Mouse (Mus musculus) MEL (cell line): ENCODE measurements around the gene Hoxc6. TPM values are rescaled to one million over a fixed set of nuclear protein-coding genes. Genes with fewer than 3 reads are reported as not detected.

Source experiments
- DNase-seq: peaks from one replicate; pipeline ENCODE4 v3.0.0; 2011; ENCODE audit warnings: low read depth, low spot score
- H3K27ac ChIP-seq: 2 replicates; pipeline ENCODE4 v1.5.1; 2012; ENCODE audit warnings: low read depth, mild to moderate bottlenecking, control low read depth, low read length, moderate library complexity; ENCODE audit not compliant: control insufficient read depth
- H3K27me3 ChIP-seq, 2 experiments: fragments of 150-350 bp in 1 of 2; sonication (generic) in 1 of 2; 2 replicates each; pipeline ENCODE4 v1.6.1; 2012; ENCODE audit warnings: low read length in 2 of 2, mild to moderate bottlenecking in 2 of 2, improper control_type of control experiment in 1 of 2, moderate library complexity in 1 of 2; ENCODE audit not compliant: insufficient read depth in 2 of 2, control insufficient read depth in 1 of 2
- H3K36me3 ChIP-seq, 2 experiments: 2 replicates each; pipeline ENCODE4 v1.6.1; 2012 to 2014; ENCODE audit warnings: low read length in 2 of 2, improper control_type of control experiment in 1 of 2, inconsistent platforms in 1 of 2, mild to moderate bottlenecking in 1 of 2; ENCODE audit not compliant: insufficient read depth in 2 of 2, control insufficient read depth in 1 of 2
- H3K4me1 ChIP-seq, 2 experiments: fragments of 150-350 bp in 1 of 2; sonication (generic) in 1 of 2; 2 replicates each; pipeline ENCODE4 v1.6.1; 2012; ENCODE audit warnings: low read length in 2 of 2, improper control_type of control experiment in 1 of 2, mild to moderate bottlenecking in 1 of 2; ENCODE audit not compliant: insufficient read depth in 2 of 2, control insufficient read depth in 1 of 2
- H3K4me3 ChIP-seq, 2 experiments: fragments of 150-350 bp in 1 of 2; sonication (generic) in 1 of 2; 2 replicates each; pipeline ENCODE4 v1.5.1; 2012; ENCODE audit warnings: low read depth in 2 of 2, low read length in 2 of 2, mild to moderate bottlenecking in 2 of 2, moderate library complexity in 2 of 2, control low read depth in 1 of 2, improper control_type of control experiment in 1 of 2; ENCODE audit not compliant: control insufficient read depth in 1 of 2, insufficient read depth in 1 of 2
- H3K79me2 ChIP-seq: 2 replicates; pipeline ENCODE4 v1.6.1; 2012; ENCODE audit warnings: mild to moderate bottlenecking, low read length, moderate library complexity; ENCODE audit not compliant: control insufficient read depth, poor library complexity, insufficient read depth
- H3K9ac ChIP-seq: 2 replicates; pipeline ENCODE4 v1.6.1; 2012; ENCODE audit warnings: low read depth, mild to moderate bottlenecking, control low read depth, low read length, moderate library complexity; ENCODE audit not compliant: control insufficient read depth, poor library complexity, severe bottlenecking
- H3K9me3 ChIP-seq: fragments of 150-350 bp; sonication (generic); replicated peaks from 2 replicates; pipeline ENCODE4 v1.6.1; 2012; ENCODE audit warnings: mild to moderate bottlenecking, low read length, improper control_type of control experiment, moderate library complexity; ENCODE audit not compliant: insufficient read depth
- CHD1 ChIP-seq: IDR thresholded peaks from 2 replicates; pipeline ENCODE4 v1.6.1; 2012; ENCODE audit warnings: low read depth, mild to moderate bottlenecking, inconsistent platforms, low read length, improper control_type of control experiment
- CHD2 ChIP-seq: IDR thresholded peaks from 2 replicates; pipeline ENCODE4 v1.6.1; 2011; ENCODE audit warnings: low read length, improper control_type of control experiment
- CTCF ChIP-seq, 3 experiments: IDR thresholded peaks in 2 of 3; conservative IDR thresholded peaks in 1 of 3; 2 replicates each; pipeline ENCODE4 v1.5.1; 2011 to 2012; ENCODE audit warnings: low read length in 3 of 3, low read depth in 2 of 3, mild to moderate bottlenecking in 2 of 3, improper control_type of control experiment in 1 of 3, inconsistent platforms in 1 of 3, mixed read lengths in 1 of 3, moderate library complexity in 1 of 3; ENCODE audit not compliant: control insufficient read depth in 1 of 3, insufficient read depth in 1 of 3, poor library complexity in 1 of 3, severe bottlenecking in 1 of 3
- EP300 ChIP-seq, 2 experiments: IDR thresholded peaks; 2 replicates each; pipeline ENCODE4 v1.6.1; 2011; ENCODE audit warnings: improper control_type of control experiment in 2 of 2, low read length in 2 of 2, low read depth in 1 of 2, mild to moderate bottlenecking in 1 of 2
- ETS1 ChIP-seq: IDR thresholded peaks from 2 replicates; pipeline ENCODE4 v1.6.1; 2012; ENCODE audit warnings: low read depth, mild to moderate bottlenecking, inconsistent platforms, low read length, improper control_type of control experiment, moderate library complexity
- GABPA ChIP-seq: IDR thresholded peaks from 2 replicates; pipeline ENCODE4 v1.6.1; 2012; ENCODE audit warnings: low read depth, mild to moderate bottlenecking, inconsistent platforms, low read length, improper control_type of control experiment, moderate library complexity
- HCFC1 ChIP-seq: IDR thresholded peaks from 2 replicates; pipeline ENCODE4 v1.6.1; 2012; ENCODE audit warnings: low read depth, mild to moderate bottlenecking, inconsistent platforms, low read length, improper control_type of control experiment, moderate library complexity
- MAFK ChIP-seq: IDR thresholded peaks from 2 replicates; pipeline ENCODE4 v1.6.1; 2011; ENCODE audit warnings: low read depth, mild to moderate bottlenecking, low read length, improper control_type of control experiment, borderline replicate concordance
- MAX ChIP-seq: IDR thresholded peaks from 2 replicates; pipeline ENCODE4 v1.6.1; 2011; ENCODE audit warnings: low read length, improper control_type of control experiment
- MAZ ChIP-seq: IDR thresholded peaks from 2 replicates; pipeline ENCODE4 v1.6.1; 2012; ENCODE audit warnings: low read depth, mild to moderate bottlenecking, inconsistent platforms, low read length, improper control_type of control experiment
- MXI1 ChIP-seq: IDR thresholded peaks from 2 replicates; pipeline ENCODE4 v1.6.1; 2011; ENCODE audit warnings: mild to moderate bottlenecking, low read depth, low read length, improper control_type of control experiment
- MYB ChIP-seq: IDR thresholded peaks from 2 replicates; pipeline ENCODE4 v1.6.1; 2011; ENCODE audit warnings: mild to moderate bottlenecking, low read depth, low read length, improper control_type of control experiment
- NELFE ChIP-seq: IDR thresholded peaks from 2 replicates; pipeline ENCODE4 v1.6.1; 2011; ENCODE audit warnings: low read depth, low read length, improper control_type of control experiment
- POLR2AphosphoS2 ChIP-seq: IDR thresholded peaks from 2 replicates; pipeline ENCODE4 v1.6.1; 2011; ENCODE audit warnings: low read length, improper control_type of control experiment
- RCOR1 ChIP-seq: IDR thresholded peaks from 2 replicates; pipeline ENCODE4 v1.6.1; 2012; ENCODE audit warnings: low read depth, mild to moderate bottlenecking, inconsistent platforms, low read length, improper control_type of control experiment
- SIN3A ChIP-seq: IDR thresholded peaks from 2 replicates; pipeline ENCODE4 v1.6.1; 2012; ENCODE audit warnings: low read length, improper control_type of control experiment, inconsistent platforms
- SMC3 ChIP-seq: IDR thresholded peaks from 2 replicates; pipeline ENCODE4 v1.6.1; 2011; ENCODE audit warnings: low read depth, low read length, improper control_type of control experiment
- TAL1 ChIP-seq: IDR thresholded peaks from 2 replicates; pipeline ENCODE4 v1.6.1; 2012; ENCODE audit warnings: mild to moderate bottlenecking, inconsistent platforms, low read length, moderate library complexity, mixed read lengths
- TBP ChIP-seq: IDR thresholded peaks from 2 replicates; pipeline ENCODE4 v1.8.0; 2011; ENCODE audit warnings: low read depth, low read length, improper control_type of control experiment
- TCF12 ChIP-seq: IDR thresholded peaks from 2 replicates; pipeline ENCODE4 v1.6.1; 2014; ENCODE audit warnings: low read depth, mild to moderate bottlenecking, inconsistent platforms, low read length, improper control_type of control experiment, moderate library complexity
- ZKSCAN1 ChIP-seq: IDR thresholded peaks from 2 replicates; pipeline ENCODE4 v1.6.1; 2012; ENCODE audit warnings: low read depth, mild to moderate bottlenecking, inconsistent platforms, low read length, improper control_type of control experiment, moderate library complexity
- ZMIZ1 ChIP-seq: IDR thresholded peaks from 2 replicates; pipeline ENCODE4 v1.6.1; 2012; ENCODE audit warnings: low read depth, mild to moderate bottlenecking, inconsistent platforms, low read length, improper control_type of control experiment, moderate library complexity
- polyA plus RNA-seq, 2 experiments: library from polyadenylated mRNA; stranded (reverse) in 1 of 2; unstranded in 1 of 2; fragments of >175 nt in 1 of 2; fragments of >200 nt in 1 of 2; gene quantifications; 2 replicates each; pipeline versions ENCODE4 v1.2.1 to v1.2.4; 2012; ENCODE audit warnings: low replicate concordance in 2 of 2, low read depth in 1 of 2; ENCODE audit not compliant: insufficient read length in 2 of 2, insufficient read depth in 1 of 2, missing spikeins in 1 of 2
- total RNA-seq: library from RNA; depleted of rRNA; stranded (reverse); fragments of 300-350 nt; gene quantifications from 2 replicates; pipeline ENCODE4 v1.2.3, GENCODE M21; 2012

The Hoxc6 gene
- total and polyA plus RNA-seq, 3 experiments, result 2.3 to 9.4 TPM; not detected in 1

GRCm38 (mm10) chr15:102999183-102999831, 1.2 kb downstream of the Hoxc6 start (continued):
- no peak for TF ChIP-seq ZKSCAN1
- no peak; a peak in 1 of 6 replicates for TF ChIP-seq CTCF (IDR thresholded peaks at IDR 0.05 in 2 of 3, conservative IDR thresholded peaks at IDR 0.05 in 1 of 3; ENCODE audit: control insufficient read depth in 1 of 3, insufficient read depth in 1 of 3, low read depth in 2 of 3, low read length in 3 of 3, poor library complexity in 1 of 3, severe bottlenecking in 1 of 3)
- no peak for TF ChIP-seq SMC3
- TF ChIP-seq RCOR1, result no peak; the same call in none of the 2 replicates
- TF ChIP-seq MAZ, result peak; percentile 99
- no peak; the same call in 1 of the 2 replicates for TF ChIP-seq MAFK
- no peak for TF ChIP-seq MYB
- peak; percentile 92 for TF ChIP-seq POLR2AphosphoS2
- peak; percentile 82; the same call in 1 of the 2 replicates for TF ChIP-seq CHD1

DNA sequence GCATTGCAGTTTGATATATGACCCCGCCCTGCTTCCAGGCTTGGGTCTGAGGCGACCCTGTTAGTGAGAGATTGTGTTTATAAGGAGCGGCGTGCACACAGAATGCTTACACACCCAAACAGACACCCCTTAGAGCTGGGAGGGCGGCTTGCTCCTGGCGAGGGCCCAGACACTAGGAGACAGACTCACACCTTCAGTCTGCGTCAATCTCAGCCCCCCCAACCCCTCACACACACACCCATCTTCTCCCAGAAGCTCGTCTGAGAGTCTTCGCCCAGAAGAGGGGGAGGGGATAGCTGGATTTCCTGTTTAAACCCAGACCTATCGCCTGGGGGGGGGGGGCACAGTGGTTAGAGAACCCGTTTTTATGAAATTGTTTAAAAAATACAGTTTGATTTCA, 1.9 kb downstream of the Hoxc6 start:
- Histone ChIP-seq H3K9me3 (no peaks in the 10 kb centered on the region), H3K4me1 (peaks cover 15 to 34% of the 10 kb centered on the region in 2 experiments)
- peak; percentile 90 for DNase-seq
- TF ChIP-seq MXI1, result 0 out of 2 replicates have a peak, but pooled peaks have one; percentile 3
- 0 out of 2 replicates have a peak, but pooled peaks have one; percentile 17 for TF ChIP-seq CHD1
- 0 out of 2 replicates have a peak, but pooled peaks have one; percentile 28 for TF ChIP-seq TBP
- peak in 1 of 2 experiments; percentile 18; a peak in 1 of 4 replicates for TF ChIP-seq EP300 (IDR thresholded peaks at IDR 0.05; ENCODE audit: low read depth in 1 of 2, low read length in 2 of 2)
- no peak for TF ChIP-seq GABPA
- peak; percentile 41; the same call in 1 of the 2 replicates for TF ChIP-seq HCFC1
- peak; percentile 55; the same call in 1 of the 2 replicates for TF ChIP-seq CHD2
- TF ChIP-seq NELFE, result no peak
- TF ChIP-seq ZMIZ1, result 0 out of 2 replicates have a peak, but pooled peaks have one; percentile 3
- 0 out of 2 replicates have a peak, but pooled peaks have one; percentile 19 for TF ChIP-seq TCF12
- TF ChIP-seq SIN3A, result 0 out of 2 replicates have a peak, but pooled peaks have one; percentile 26
- TF ChIP-seq TAL1, result peak; percentile 43; the same call in 1 of the 2 replicates
- no peak for TF ChIP-seq MAX
- TF ChIP-seq RCOR1, result peak; percentile 51; the same call in 1 of the 2 replicates
- TF ChIP-seq ETS1, result no peak; the same call in none of the 2 replicates
- TF ChIP-seq MAZ, result peak; percentile 65
- TF ChIP-seq, all 39 proteins: peak for 12
- Histone ChIP-seq H3K79me2 (peaks cover 26% of the 10 kb centered on the region), H3K36me3 (peaks cover 0 to 31% of the 10 kb centered on the region in 2 experiments; a peak in 2 of 4 replicates), H3K27me3 (no peaks in the 10 kb centered on the region), H3K4me3 (peak overlapping the region; percentile 60 to 68), H3K9ac (peak overlapping the region; percentile 98), H3K27ac (peak overlapping the region; percentile 99)
